20 mouse cellular contexts compared by ENCODE assay signal in the genomic region with DNA sequence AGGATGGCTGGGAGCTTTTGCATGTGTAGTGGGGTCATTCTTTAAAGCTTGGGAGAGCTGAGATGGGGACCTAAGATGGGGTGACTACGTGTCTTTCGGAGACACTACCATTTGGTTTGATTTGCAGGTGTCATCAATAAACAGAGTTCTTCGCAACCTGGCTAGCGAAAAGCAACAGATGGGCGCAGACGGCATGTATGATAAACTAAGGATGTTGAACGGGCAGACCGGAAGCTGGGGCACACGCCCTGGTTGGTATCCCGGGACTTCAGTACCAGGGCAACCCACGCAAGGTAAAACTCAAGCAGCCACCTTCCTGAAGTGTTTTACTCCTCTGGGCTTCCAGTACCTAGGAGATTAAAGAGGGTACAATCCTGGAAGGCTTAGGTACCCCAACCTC. TPM values are rescaled to one million over a fixed set of nuclear protein-coding genes. Genes with fewer than 3 reads are reported as not detected.
DNase-seq lines count a peak whose midpoint lies in the region; ATAC-seq lines count a peak whose summit lies in the region.
"Had no signal": no experiment of that assay in that cellular context is flagged by ENCODE, and none has a peak within 500 bp of the region (broad histone marks: within the 10 kb centered on the region; RNA-seq: fewer than 3 reads in every experiment).

No protein-coding gene starts in this region.

- peaks cover 71% of the 10 kb centered on the region for H3K4me1 ChIP-seq in forebrain, embryonic 16.5 days (replicated peaks; ENCODE audit: control insufficient read depth, insufficient read depth, low read length)
- H3K4me1 ChIP-seq in heart, embryonic 12.5 days (replicated peaks): peaks cover 30% of the 10 kb centered on the region

- H3K27me3 ChIP-seq in forebrain, embryonic 16.5 days (replicated peaks; ENCODE audit: control insufficient read depth, insufficient read depth, low read length): peaks cover 19% of the 10 kb centered on the region
- peaks cover 86% of the 10 kb centered on the region for H3K27me3 ChIP-seq in heart, embryonic 12.5 days (replicated peaks)

- H3K27ac ChIP-seq in forebrain, embryonic 16.5 days (ENCODE audit: low read length): peak overlapping the region; percentile 24; the same call in 1 of the 2 replicates
- H3K27ac ChIP-seq in heart, embryonic 12.5 days (ENCODE audit: poor library complexity, severe bottlenecking): no peak overlapping the region
- H3K27ac ChIP-seq: limb, embryonic 12.5 days; liver, embryonic 15.5 days; stomach, embryonic 15.5 days had no signal

- H3K9me3 ChIP-seq in forebrain, embryonic 16.5 days (ENCODE audit: control insufficient read depth, low read length): no peaks in the 10 kb centered on the region
- no peaks in the 10 kb centered on the region for H3K9me3 ChIP-seq in heart, embryonic 12.5 days (replicated peaks)
- H3K9me3 ChIP-seq: G1E; limb, embryonic 12.5 days; liver, embryonic 15.5 days; stomach, embryonic 15.5 days had no signal

- intact Hi-C loops in gastrocnemius, postnatal 36 days (cut with DNase I): no loop called here

- DNase-seq in heart, adult 11 months: peak; percentile 27
- DNase-seq in heart, adult 9 months (ENCODE audit: low spot score in 2 of 2): no peak
- peak; percentile 62 for DNase-seq in brain, adult 2 months (ENCODE audit: low read depth, low spot score)
- peak; percentile 55 to 65 for DNase-seq in cerebellum, postnatal 14 days
- DNase-seq in gastrocnemius, postnatal 36 days: no peak
- DNase-seq: adrenal gland, postnatal 36 days; heart, postnatal 10 days; kidney, adult 2 months; kidney, postnatal 36 days; layer of hippocampus, postnatal 36 days; lung, postnatal 14 days; thymus, postnatal 14 days had no signal

- H3K4me2 ChIP-seq in forebrain, embryonic 16.5 days (ENCODE audit: low read length): no peak overlapping the region
- H3K4me2 ChIP-seq in heart, embryonic 12.5 days: no peak overlapping the region
- H3K4me2 ChIP-seq: limb, embryonic 12.5 days; liver, embryonic 15.5 days; stomach, embryonic 15.5 days had no signal

- 50% methylated on average over 11 of the region's 11 CpGs for WGBS in forebrain, embryonic 16.5 days
- 16% methylated on average over 11 of the region's 11 CpGs for WGBS in heart, embryonic 12.5 days

- H3K9ac ChIP-seq in forebrain, embryonic 16.5 days (replicated peaks; ENCODE audit: low read depth, low read length): no peak overlapping the region
- H3K9ac ChIP-seq in heart, embryonic 12.5 days: no peak overlapping the region
- H3K9ac ChIP-seq: limb, embryonic 12.5 days; liver, embryonic 15.5 days; stomach, embryonic 15.5 days had no signal

- H3K4me3 ChIP-seq in forebrain, embryonic 16.5 days (replicated peaks; ENCODE audit: low read length): no peak overlapping the region
- H3K4me3 ChIP-seq in heart, embryonic 12.5 days: no peak overlapping the region
- H3K4me3 ChIP-seq: limb, embryonic 12.5 days; liver, embryonic 15.5 days; stomach, embryonic 15.5 days had no signal

- H3K36me3 ChIP-seq in forebrain, embryonic 16.5 days (ENCODE audit: control insufficient read depth, insufficient read depth): no peaks in the 10 kb centered on the region
- H3K36me3 ChIP-seq in heart, embryonic 12.5 days: no peaks in the 10 kb centered on the region
- H3K36me3 ChIP-seq: limb, embryonic 12.5 days; liver, embryonic 15.5 days; stomach, embryonic 15.5 days had no signal

- ATAC-seq in forebrain, embryonic 16.5 days: no peak
- ATAC-seq in activated CD4-positive, CD25-positive, alpha-beta regulatory T cell, adult 4 months: no peak
- ATAC-seq in heart, embryonic 12.5 days (ENCODE audit: insufficient number of reproducible peaks, low FRiP score): no peak

RNA-seq across cellular contexts. Expression of a gene that starts 17.0 kb away (rescaled TPM):
- 39.9 and 42.2 TPM in 2 replicates for polyA plus RNA-seq in forebrain, embryonic 16.5 days (2015; fragmentation: Nextera tagmentation; extraction: Ambion mirVana)
- total RNA-seq in gastrocnemius, postnatal 36 days (2021): not detected
- under 1 TPM in 1 of 2 experiments, not detected in 1; 0.30 TPM for polyA plus RNA-seq in activated CD4-positive, CD25-positive, alpha-beta regulatory T cell, adult 4 months (2017; shearing (Covaris generic))
- 0.28 and 0.46 TPM in 2 replicates for polyA plus RNA-seq in heart, embryonic 12.5 days (2016; fragmentation: Nextera tagmentation; extraction: Ambion mirVana)
- total RNA-seq: adrenal gland, postnatal 36 days; common myeloid progenitor, adult 5-6 weeks; heart, postnatal 10 days had no signal
- polyA plus RNA-seq: kidney, adult 2 months; limb, embryonic 12.5 days; liver, embryonic 15.5 days had no signal

Comparison
In these comparisons a context has a peak if more than half of its experiments do, and no peak if none do; other contexts are left out.
1. DNase-seq: peak in heart, adult 11 months (single experiment), brain, adult 2 months (single experiment) and cerebellum, postnatal 14 days (2 of 2); none in heart, adult 9 months (0 of 2) and gastrocnemius, postnatal 36 days (0 of 2).
2. RNA of a gene that starts 17.0 kb away (polyA plus RNA-seq): 39.9 to 42.2 TPM in forebrain, embryonic 16.5 days; 0.28 to 0.46 TPM in heart, embryonic 12.5 days and 0.30 TPM in activated CD4-positive, CD25-positive, alpha-beta regulatory T cell, adult 4 months; every median in the first group is over 10 times any median in the second.